Mouse (Mus musculus): ENCODE measurements at regions not wholly inside any gene's neighbourhood (a gene's known extent, or its start where the extent isn't known, plus 50 kb on each side); places are given as distances from the start of the nearest gene placed in this dataset.
A peak's percentile ranks its signal among the peaks of the same experiment; 100 is the strongest.

DNA sequence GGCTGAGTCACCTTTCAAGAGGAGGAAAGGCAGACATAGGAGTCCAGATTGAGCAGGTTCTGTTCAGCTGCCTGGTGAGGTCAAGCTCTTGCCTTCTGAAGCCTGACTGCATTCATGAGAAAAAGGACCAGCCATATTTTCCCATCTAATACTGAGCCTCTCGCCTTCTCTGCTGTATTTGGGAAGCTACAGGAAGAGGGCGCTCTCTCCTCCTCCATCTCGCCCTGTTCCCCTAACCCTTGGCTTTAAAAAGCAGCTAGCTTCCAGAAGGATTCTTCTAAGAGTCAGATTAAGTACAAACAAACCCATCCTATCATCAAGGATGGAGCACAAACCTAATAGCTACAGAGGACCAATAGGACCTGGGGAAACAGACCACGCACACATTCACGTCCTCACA lies 98.3 kb downstream of the Foxb1 start:
- no peak for DNase-seq (ENCODE audit: low spot score)

DNA sequence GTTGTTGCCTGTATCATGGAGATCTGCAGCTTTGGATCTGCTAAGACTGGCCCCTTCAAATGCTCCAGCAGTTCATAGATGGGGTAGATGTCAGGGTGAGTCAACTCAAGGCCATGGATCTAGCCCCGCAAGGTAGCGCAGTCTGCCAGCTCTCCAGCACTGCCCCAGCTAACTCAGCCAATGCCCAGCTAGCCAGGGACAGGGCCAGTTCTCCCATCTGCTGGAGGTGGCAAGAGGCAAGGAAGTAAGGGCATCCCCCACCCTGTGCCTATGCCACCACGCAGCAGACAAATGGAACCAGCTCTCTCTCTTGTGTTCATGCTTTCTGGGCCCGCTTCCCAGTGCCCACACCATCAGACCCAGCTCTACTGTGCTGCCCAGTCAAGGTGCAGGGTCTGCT lies 102.5 kb downstream of the Foxb1 start:
- no peak for DNase-seq (ENCODE audit: low spot score)

DNA sequence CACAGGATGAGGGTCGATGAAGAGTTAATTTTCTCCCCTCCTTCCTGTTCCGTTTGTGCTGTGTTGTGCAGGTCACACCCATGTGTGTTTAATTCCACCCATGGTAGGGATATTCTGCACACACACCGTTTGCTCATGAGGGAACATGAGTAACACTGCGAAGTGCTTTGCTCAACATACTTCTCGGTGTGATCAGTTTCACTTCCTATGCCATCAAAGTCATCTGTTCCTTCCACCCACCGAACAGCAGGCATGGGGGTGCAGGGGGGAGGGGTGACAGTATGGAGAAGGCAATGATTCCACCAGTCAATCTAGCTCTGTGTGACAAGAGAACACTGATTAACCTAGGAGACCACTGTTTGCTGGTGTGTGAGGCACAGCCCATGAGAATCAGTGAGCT lies 104.7 kb downstream of the Foxb1 start:
- DNase-seq (ENCODE audit: low spot score), result no peak

DNA sequence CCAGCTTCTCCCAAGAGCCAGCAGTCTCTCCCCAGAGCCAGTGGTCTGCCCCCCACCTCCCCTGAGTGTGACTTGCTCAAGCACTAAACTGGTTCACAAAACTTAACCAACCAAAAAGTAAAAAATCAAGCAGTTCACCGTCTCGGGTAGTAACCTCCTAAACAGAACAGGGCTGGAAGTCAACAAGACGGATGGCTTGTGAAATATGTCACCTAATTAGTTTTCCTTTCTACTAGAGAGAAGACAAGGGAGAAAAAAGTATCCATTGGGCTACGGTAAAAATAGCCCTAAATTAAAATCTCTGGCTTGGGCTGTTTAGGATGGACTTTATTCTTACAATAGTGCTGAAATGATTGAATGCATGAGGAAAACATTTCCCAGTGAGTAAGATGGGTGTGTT lies 108.6 kb downstream of the Foxb1 start:
- no peak for DNase-seq (ENCODE audit: low spot score)

DNA sequence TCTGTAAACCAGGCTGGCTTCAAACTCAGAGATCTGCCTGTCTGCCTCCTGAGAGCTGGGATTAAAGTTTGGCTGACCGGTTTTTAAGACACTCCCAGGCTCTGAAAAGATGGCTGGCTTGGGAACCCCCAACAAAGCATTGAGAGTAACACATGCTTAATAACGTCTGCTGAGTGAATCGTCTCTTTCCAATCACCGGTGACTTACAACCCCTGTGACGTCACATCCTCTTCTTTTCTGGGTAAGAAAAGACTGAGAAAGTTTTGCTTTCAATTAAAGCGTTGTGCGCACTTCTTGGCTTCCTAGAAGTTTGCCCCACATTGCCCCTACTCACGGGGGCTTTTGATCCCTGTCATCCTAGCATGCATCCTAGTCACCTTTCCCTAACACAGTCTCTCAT lies 109.1 kb downstream of the Foxb1 start:
- DNase-seq (ENCODE audit: low spot score), result no peak

DNA sequence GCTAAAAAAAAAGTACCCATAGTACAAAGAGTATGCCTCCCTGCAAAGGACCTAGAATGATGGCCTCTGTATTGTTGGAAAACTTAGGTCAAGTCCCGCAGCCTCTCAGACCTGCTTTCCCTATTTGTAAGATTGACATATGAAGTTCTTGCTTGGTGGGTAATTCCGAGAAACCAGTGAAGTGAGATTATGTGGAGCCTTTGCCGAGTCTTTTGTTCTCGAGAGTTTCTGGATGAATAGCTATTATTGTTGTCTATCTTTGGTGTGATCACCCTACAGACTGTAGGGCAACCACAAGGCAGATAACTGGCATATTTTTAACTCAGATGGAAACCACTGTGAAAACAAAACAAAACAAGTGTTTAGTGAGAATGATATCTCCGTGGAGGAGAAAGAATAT lies 118.1 kb downstream of the Foxb1 start:
- no peak for DNase-seq (ENCODE audit: low spot score)

DNA sequence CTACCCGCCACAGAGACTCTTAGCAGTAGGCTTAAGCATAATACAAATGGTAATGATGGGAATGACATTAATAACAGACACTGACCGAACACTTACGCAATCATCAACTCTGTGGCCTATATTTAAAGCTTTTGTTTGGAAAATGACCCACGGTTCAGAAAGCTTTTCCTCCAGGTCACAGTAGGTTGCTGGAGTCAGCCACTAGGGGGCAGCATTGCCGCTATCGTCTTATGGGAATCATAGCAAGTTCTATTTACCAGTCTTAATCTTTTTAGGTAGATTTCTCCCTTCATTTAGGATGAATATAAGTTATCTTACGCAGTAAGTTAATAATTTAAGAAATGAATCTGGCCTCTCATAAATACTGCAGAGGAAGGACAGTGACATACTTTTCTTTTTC lies 137.4 kb downstream of the Foxb1 start:
- DNase-seq (ENCODE audit: low spot score), result no peak

DNA sequence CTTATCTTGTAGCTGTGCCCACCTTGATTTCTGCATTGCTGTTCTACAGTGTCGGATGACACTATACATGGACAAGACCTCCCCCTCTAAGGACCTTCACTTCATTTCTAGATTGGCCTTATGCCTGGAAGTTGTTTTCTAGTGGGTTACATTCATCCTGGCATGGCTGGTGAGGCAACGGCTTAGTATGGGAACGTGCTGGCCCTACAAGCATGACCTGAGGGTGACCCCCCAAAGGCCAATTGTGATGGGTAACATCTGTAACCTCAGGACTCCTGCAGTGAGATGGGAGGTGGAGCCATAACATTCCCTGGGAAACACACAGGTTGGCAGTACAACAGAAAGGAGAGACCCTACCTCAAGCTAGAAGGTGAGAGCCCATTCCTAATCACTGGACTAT lies 139.7 kb downstream of the Foxb1 start:
- no peak for DNase-seq (ENCODE audit: low spot score)

DNA sequence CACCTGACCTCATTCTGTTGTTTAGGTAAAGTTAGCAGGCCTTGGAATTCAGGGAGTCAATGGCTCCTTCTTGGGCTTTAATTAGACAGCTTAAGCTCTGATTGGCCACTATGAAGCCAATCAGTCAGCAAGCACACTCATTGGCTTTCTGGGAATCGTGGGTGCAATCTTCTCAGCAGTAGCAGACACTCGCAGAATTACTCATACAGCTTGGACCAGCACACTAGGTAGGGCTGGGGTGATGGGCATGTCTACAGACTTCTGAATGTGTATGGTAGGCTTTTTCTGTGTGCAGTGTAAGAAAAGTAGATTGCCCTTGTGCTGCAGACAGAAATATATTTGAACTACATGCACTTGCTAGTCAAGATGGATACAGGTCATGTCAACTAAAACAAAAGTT lies 143.4 kb downstream of the Foxb1 start:
- DNase-seq (ENCODE audit: low spot score), result no peak

DNA sequence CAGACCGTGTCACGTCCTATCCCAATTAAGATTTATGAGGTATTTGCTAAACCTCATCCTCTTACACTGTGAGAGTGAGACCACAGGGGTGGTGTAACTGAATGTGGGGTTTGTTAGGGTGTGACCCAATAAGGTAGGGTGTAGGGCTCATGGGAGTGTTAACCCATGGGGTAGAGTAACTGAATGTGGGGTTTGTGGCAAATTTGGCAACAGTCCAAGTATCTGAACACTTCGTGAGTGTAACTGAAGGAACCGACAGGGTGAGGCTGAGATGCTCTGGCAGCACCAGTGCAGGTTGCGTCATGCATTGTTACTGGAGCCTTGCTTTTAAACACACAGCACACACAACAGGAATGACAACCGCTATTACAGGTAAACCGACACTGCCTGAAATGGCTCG lies 144.1 kb downstream of the Anxa2 start:
- DNase-seq (ENCODE audit: low spot score), result no peak

DNA sequence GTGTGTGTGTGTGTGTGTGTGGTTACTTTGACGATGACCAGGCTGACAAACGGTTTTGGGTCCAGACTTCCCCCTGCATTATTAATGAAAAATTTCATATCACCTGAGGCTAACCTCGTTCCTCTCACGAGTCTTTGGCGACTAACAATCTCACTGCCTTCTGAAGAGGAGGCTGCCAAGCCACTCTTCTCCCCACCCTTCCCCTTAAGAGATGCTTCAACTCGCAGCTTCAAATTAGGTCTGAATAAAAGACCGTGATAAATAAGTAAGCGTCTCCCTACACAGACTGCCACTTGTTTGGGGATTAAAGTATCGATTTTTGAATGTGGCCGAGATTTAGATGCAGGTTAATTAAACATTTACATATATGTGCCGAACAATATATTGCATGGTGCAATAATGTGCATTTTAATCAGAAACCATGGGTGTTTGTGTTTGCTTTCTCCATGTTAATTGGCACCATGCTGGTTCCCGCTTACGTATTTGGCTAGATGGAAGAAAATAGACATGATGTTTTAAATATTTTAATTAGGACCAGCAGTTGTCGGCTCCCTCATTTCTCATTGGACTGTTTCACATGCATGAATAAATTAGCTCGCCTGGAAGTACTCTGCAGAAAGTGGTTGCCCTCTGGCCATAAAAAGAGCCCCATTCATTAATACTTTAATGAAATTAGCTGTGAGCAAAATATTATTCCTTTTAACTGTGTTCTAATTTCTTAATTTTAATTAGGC lies 139.1 kb downstream of the Anxa2 start:
- DNase-seq (ENCODE audit: low spot score), result no peak

DNA sequence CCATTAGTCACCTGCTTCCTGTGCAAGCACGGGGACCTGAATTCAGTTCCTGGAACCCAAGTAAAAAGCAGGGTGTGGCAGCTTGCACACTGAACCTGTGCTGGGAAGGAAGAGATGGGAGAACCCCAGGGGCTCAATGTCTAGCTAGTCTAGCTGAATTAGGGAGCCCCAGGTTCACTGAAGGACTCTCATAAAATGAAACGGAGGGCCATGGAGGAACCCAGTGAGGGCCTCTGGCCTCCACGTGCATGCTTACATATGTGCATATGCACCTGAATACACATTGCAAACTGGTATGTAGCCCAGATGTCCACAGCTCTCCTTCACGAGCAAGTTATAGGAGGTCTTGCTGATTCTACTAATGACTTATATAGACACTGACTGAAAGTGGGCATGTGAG lies 135.4 kb downstream of the Anxa2 start:
- no peak for DNase-seq (ENCODE audit: low spot score)

DNA sequence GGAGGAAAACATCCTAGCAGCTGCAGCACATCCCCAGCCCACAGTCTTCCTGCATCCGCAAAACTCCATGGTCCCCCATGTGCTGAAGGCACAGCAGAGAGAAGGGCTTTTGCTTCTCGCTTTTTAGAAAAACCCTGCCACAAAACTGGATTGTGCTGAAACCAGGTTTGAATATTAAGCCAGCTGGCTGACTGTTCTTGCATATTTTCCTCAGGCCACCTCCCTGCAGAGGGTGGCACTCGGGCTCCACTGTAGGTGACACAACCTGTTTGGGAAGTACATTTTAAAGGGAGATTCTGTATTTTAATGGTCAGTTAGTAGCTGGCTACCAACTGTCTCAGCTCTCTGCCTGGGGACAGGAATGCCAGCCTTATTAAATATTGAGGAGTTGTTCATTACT lies 133.7 kb downstream of the Anxa2 start:
- DNase-seq (ENCODE audit: low spot score), result no peak

DNA sequence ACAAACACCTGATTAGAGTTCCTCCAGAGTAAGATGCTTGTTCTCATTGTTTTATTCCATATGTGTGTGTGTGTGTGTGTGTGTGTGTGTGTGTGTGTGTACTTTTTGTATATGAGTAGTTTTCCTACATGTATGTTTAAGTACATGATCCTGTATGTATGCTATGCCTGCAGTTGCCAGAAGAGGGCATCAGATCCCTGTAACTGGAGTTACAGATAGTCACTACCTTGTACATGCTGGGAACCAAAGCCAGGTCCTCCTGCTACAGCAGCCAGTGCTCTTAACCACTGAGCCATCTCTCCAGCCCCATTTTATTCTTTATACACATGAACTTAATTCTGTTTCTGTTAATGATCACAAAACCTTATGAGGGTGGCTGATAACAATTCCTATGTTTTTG lies 127.8 kb downstream of the Anxa2 start:
- no peak for DNase-seq (ENCODE audit: low spot score)

DNA sequence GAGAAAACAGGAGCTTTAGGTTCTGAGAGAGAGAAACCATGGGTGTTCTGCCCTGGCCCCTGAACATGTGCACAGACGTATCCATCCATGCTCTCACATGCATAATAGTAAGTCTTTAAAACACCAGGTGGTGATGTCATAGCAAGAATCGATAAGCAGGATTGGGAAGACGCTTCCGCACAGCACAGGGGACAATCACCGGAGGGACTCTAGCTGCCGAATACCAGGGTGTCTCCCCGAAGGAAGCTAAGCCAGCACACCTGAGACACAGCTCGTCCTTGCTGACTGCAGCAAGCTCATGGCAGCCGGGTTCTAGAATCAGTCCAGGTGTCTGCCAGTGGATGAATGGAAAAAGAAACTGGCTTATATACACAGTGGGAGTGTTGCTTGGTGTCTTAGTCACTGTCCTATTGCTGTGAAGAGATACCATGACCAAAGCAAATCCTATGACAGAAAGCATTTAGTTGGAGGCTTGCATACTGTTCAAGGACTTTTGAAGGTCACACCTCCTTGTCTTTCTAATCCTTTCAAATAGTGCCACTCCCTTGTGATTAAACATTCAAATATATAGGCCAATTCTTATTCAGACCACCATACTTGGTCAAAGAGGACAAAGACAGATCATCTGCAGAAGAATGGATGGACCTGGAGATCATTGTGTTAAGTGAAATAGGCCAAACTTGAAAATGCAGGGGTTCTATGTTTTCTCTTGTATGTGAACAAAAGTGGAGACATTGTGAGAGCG lies 124.4 kb downstream of the Anxa2 start:
- DNase-seq (ENCODE audit: low spot score), result no peak

DNA sequence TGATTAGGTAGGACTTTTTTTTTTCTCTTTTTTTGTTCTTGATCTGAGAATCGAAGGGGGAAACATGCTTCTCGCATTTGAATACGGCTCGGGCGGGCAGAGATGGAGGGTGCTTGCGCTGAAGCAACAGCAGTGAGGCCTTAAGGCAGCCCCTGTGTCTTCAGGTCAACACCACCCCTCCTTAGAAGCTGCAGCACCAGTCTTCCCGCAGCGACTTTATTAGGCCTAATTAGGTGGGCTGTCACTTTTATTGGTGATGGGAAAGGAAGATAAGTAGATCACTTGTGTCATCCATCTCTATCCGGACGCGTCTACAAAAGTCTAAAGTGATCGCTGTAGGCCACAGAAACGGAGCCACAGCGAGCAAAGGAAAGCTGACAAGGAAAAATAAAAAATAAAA lies 122.0 kb downstream of the Anxa2 start:
- no peak for DNase-seq (ENCODE audit: low spot score)

DNA sequence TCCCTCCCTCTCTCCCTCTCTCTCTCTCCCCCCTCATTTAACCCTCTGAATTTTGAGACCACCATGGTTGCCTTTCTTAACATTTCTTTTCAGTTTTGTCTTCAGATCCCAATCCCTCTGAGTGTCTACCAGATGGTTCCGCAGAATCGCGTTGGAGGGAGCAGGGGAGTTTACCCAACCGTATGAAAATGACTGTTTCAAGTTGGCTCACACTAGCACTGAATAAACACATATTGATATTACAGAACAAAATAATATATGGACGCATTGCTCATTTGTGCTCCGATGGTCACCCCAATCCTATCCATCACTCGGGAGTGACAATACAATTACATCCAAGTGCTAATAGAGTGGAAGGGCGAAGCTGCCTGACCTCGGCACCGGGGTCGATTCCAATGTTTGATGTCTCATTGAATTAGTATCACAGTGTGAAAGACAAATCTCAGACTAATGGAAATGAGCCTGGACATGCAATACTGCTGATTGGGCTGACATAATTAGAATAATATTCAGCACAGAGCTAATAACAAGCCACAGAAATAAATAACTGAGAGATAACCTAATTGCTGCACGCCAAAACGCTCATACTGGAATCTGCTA lies 115.3 kb downstream of the Anxa2 start:
- no peak for DNase-seq (ENCODE audit: low spot score)

DNA sequence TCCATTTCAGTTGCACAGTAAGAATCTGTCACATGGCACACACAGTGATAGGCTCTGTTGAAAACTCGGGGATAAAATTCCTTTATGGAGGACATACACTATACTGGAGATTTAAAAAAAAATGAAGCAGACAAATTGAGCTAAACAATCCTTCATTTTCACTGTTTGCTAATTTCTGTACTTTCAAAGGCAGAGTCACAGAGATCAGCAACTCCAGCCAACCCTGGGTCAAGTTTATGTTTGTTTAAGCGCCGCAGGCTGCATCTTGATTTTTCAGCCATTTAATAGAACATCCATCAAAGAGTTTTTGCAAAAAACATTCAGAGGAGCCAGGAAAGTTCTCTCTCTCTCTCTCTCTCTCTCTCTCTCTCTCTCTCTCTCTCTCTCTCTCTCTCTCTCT lies 114.8 kb downstream of the Anxa2 start:
- no peak for DNase-seq (ENCODE audit: low spot score)

DNA sequence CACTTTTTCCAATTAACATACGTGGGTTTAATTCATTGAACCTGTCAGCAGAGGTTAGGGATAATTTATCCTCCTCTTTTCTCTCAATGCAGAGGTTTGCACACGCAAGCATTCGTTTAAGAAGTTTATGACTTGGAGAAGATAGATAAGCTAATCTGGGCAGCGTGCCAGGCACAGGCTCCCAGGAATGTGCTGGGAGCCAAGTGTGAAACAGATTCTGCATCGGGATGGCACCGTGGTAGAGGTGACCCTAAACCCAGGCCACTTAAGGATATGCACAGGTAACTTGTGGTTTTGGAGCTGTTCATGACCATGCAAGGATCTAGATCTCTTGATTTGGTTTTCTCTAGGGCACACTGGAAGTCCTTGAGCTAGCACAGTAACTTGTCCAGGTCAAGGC lies 113.6 kb downstream of the Anxa2 start:
- peak; percentile 12 for DNase-seq (ENCODE audit: low spot score)

DNA sequence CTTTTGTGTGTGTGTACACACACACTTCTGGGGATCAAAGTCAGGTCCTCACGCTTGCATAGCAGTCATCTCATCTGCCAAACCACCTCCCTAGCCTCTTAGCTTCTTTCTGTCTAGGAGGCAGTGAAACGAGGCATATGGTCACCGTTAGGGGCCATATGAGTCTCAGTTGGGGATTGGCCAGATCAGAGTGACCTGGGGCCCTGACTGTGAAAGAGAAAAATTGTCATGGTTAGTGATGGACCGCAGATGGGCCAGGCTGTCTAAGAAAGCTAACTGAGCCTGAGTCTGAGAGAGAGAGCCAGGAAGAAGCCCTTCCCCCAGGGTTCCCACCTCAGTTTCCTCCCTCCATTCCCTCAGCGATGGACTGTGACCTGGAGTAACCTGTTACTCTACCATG lies 89.8 kb downstream of the Anxa2 start:
- no peak for DNase-seq (ENCODE audit: low spot score)

Data from ovary, adult 18-20 months (tissue).